Mouse (Mus musculus) spleen, adult 12 weeks (tissue): ENCODE results near the gene 2510009E07Rik.

Experiments
- DNase-seq: peaks from one replicate; pipeline ENCODE4 v3.0.0; 2022; ENCODE audit warnings: low spot score

Gene 2510009E07Rik

GRCm38 (mm10) chr16:21634460-21634859 lies 60.0 kb downstream of the 2510009E07Rik start:
- no peak for DNase-seq

- no peak for DNase-seq
Measured at GRCm38 (mm10) chr16:21631815-21632222, 62.6 kb downstream of the 2510009E07Rik start.

- no peak for DNase-seq
Measured at GRCm38 (mm10) chr16:21630614-21631013, 63.9 kb downstream of the 2510009E07Rik start.

- DNase-seq = no peak
Measured at GRCm38 (mm10) chr16:21628061-21628591, 66.3 kb downstream of the 2510009E07Rik start.

DNA sequence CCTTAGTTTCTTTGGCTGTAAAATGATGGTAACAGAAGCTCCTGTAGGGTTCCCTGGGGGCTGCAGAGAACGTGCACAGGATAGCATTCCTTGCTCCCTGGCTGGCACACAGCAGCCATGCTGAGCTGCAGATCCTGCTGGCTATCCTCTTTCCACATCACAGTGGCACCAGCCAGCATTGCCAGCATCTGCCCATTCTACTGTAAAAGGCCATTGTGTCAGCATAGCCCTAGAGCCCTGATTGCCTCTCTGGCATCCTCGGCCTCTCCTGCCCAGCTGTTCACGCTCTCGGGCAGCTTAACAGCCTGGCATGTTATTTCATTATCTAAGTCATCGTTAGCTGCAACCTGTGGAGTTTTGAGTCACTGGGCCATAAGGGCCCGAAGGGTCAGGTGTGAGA lies 67.2 kb downstream of the 2510009E07Rik start:
- no peak for DNase-seq

- no peak for DNase-seq
Measured at GRCm38 (mm10) chr16:21625784-21626634, 68.5 kb downstream of the 2510009E07Rik start.

DNA sequence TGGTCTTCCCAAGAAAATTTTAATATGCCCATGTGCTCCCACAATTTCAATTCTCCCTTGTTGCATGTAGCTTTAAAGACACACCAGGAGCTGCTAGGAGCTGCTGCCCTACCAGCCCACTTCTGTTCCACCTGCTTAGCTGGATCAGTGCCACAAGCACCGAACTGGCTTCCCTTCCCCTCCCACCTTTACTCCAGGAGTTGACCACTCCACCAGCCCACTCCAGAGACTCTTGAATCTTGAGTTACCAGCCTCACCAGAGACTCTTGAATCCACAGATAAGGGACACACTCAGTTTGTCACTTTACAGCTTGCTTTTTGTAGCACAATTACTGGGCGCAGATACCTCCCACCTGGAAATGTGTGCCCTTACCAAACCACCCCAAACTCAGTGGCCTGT lies 73.8 kb downstream of the 2510009E07Rik start:
- no peak for DNase-seq

GRCm38 (mm10) chr16:21615802-21616201 lies 78.7 kb downstream of the 2510009E07Rik start:
- no peak for DNase-seq

DNA sequence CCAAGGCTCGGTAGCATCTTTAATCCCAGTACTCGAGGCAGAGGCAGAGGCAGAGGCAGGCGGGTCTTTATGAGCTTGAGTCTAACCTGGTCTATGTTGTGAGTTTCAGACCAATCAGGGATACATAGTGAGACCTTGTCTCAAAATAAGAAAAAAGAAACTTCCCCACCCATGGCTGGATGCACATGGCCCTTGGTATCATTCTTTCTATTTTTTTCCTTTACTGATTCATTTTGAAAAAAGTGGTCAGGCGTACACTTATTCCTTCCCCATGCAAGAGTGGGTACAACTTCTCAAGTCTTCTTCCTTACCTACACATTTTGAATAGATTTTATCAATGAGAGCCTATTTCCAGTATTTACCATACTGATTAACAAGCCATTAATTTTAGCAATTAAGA lies 84.0 kb downstream of the 2510009E07Rik start:
- no peak for DNase-seq

- DNase-seq = no peak
Measured at GRCm38 (mm10) chr16:21608176-21608865, 86.1 kb downstream of the 2510009E07Rik start.

DNA sequence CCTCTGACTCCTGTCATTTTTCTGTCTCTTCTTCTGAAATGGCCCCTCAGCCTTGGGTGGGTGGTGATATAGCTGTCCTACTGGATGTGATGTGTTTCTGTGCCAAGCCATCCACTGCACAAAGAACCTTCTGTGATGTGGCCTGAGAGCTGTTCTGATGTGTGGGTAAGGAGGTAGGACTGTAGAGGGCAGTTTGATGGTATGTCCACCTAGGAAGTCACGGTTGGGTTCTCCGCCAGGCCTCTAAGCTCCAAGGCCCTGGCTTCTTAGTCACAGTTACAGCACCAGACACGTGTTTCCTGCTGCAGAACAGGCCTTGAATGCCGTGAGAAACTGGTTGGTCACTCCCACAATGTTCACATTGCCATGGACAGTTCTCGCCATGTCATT lies 86.8 kb downstream of the 2510009E07Rik start:
- DNase-seq = no peak

- DNase-seq = no peak
Measured at GRCm38 (mm10) chr16:21607021-21607650, 87.3 kb downstream of the 2510009E07Rik start.

GRCm38 (mm10) chr16:21606249-21607020 lies 88.0 kb downstream of the 2510009E07Rik start:
- no peak for DNase-seq

- no peak for DNase-seq
Measured at GRCm38 (mm10) chr16:21604354-21604753, 90.1 kb downstream of the 2510009E07Rik start.
